In the genomic region with DNA sequence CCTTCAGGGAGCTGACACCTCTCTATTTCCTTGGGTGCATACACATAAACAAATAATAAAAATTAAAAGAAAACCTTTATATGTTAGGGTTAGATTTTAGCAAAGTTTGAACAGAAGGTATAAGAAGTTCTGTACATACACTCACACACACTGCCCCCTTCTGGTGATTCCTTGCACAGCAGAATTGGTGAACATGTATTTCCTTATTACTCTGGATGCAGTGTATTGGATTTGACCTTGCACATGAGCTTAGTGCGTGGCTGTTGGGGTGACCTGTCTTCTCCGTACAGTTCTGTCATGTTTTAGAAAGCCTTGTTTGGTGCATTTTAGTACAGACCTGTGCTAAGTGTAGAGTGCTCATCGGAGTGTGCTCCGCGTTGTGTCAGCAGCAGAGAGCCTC, we compare ENCODE assay signal across 8 mouse cellular contexts. TPM values are rescaled to one million over a fixed set of nuclear protein-coding genes. Genes with fewer than 3 reads are reported as not detected.
DNase-seq lines count a peak whose midpoint lies in the region; ATAC-seq lines count a peak whose summit lies in the region.

No protein-coding gene starts in this region.

- no peaks in the 10 kb centered on the region for H3K9me3 ChIP-seq in hindbrain, embryonic 15.5 days
- H3K9me3 ChIP-seq in liver, embryonic 13.5 days (replicated peaks), result no peaks in the 10 kb centered on the region

- no peak overlapping the region for H3K4me2 ChIP-seq in hindbrain, embryonic 15.5 days
- H3K4me2 ChIP-seq in liver, embryonic 13.5 days, result no peak overlapping the region

- H3K36me3 ChIP-seq in hindbrain, embryonic 15.5 days, result no peaks in the 10 kb centered on the region
- H3K36me3 ChIP-seq in liver, embryonic 13.5 days, result no peaks in the 10 kb centered on the region

- H3K4me1 ChIP-seq in hindbrain, embryonic 15.5 days (replicated peaks), result peaks cover 19% of the 10 kb centered on the region
- H3K4me1 ChIP-seq in liver, embryonic 13.5 days (replicated peaks), result no peaks in the 10 kb centered on the region

- no peak overlapping the region for H3K27ac ChIP-seq in hindbrain, embryonic 15.5 days (replicated peaks)
- H3K27ac ChIP-seq in liver, embryonic 13.5 days, result no peak overlapping the region

- WGBS in hindbrain, embryonic 15.5 days, result 88% methylated on average over 5 of the region's 5 CpGs
- WGBS in liver, embryonic 13.5 days (ENCODE audit: insufficient replicate concordance), result 84% methylated on average over 5 of the region's 5 CpGs

- H3K27me3 ChIP-seq in hindbrain, embryonic 15.5 days, result no peaks in the 10 kb centered on the region
- no peaks in the 10 kb centered on the region for H3K27me3 ChIP-seq in liver, embryonic 13.5 days

- ATAC-seq in hindbrain, embryonic 15.5 days (ENCODE audit: low FRiP score, low read depth), result 0 out of 2 replicates have a peak, but pooled peaks have one; percentile 27
- ATAC-seq in liver, embryonic 13.5 days (ENCODE audit: low read depth), result no peak

- no peak overlapping the region for H3K4me3 ChIP-seq in hindbrain, embryonic 15.5 days
- no peak overlapping the region for H3K4me3 ChIP-seq in liver, embryonic 13.5 days (replicated peaks)

- peak; percentile 40 for DNase-seq in gastrocnemius, adult 18-20 months (ENCODE audit: low spot score)
- no peak for DNase-seq in gastrocnemius, adult 8-10 months (ENCODE audit: low spot score in 2 of 2)
- peak; percentile 60 for DNase-seq in B cell, adult 2 months
- peak; percentile 78 for DNase-seq in adrenal gland, postnatal 10 days
- peak; percentile 55 for DNase-seq in embryo, embryonic 11.5 days (ENCODE audit: low read depth, low spot score)
- peak; percentile 15 for DNase-seq in liver, embryonic 13.5 days
- peak; percentile 73 for DNase-seq in retina, postnatal 1 day

- no peak overlapping the region for H3K9ac ChIP-seq in hindbrain, embryonic 15.5 days
- no peak overlapping the region for H3K9ac ChIP-seq in liver, embryonic 13.5 days

RNA-seq across cellular contexts. Expression of a gene that starts 19.5 kb away (rescaled TPM):
- total RNA-seq in gastrocnemius, adult 18-20 months (2021), result 10 to 100 TPM; 10.0 to 10.5 TPM
- 1 to 10 TPM; 6.1 to 9.4 (median 7.0) TPM for total RNA-seq in gastrocnemius, adult 8-10 months (2022)
- 10 to 100 TPM; 29.6 to 37.9 TPM for total RNA-seq in adrenal gland, postnatal 10 days (2021)
- 38.1 and 40.3 TPM in 2 replicates for polyA plus RNA-seq in hindbrain, embryonic 15.5 days (2015; fragmentation: Nextera tagmentation; extraction: Ambion mirVana)
- polyA plus RNA-seq in liver, embryonic 13.5 days (2015; fragmentation: Nextera tagmentation; extraction: Ambion mirVana), result 4.8 and 6.3 TPM in 2 replicates

Comparison
In these comparisons a context has a peak if more than half of its experiments do, and no peak if none do; other contexts are left out.
1. DNase-seq: peak in gastrocnemius, adult 18-20 months (single experiment), B cell, adult 2 months (2 of 2), adrenal gland, postnatal 10 days (single experiment), embryo, embryonic 11.5 days (single experiment), liver, embryonic 13.5 days (single experiment) and retina, postnatal 1 day (single experiment); none in gastrocnemius, adult 8-10 months (0 of 2).